Mouse (Mus musculus): ENCODE measurements around the gene Hmgn3. TPM values are rescaled to one million over a fixed set of nuclear protein-coding genes. Genes with fewer than 3 reads are reported as not detected.

The Hmgn3 gene
- total RNA-seq, 2 experiments from 2014 or later, result 96.5 to 145 TPM

DNA sequence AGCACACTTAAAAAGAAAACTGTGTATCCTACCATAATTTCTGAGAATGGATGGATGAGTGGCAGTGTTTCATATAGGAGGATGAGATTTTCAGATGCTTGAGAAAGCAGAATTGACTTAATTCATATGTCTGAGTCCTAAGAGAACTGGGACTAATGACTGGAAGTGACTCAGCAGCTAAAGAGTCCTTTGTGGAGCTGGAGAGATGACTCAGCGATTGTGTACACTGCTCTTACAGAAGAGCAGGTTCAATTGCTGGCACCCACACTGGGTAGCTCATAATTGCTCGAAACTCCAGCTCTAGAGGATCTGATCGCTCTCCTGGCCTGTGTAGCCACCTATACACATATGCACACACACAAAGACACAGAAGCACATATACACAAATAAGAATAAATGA lies 42.7 kb downstream of the Hmgn3 start:
- DNase-seq (ENCODE audit: low spot score in 2 of 2), result no peak

DNA sequence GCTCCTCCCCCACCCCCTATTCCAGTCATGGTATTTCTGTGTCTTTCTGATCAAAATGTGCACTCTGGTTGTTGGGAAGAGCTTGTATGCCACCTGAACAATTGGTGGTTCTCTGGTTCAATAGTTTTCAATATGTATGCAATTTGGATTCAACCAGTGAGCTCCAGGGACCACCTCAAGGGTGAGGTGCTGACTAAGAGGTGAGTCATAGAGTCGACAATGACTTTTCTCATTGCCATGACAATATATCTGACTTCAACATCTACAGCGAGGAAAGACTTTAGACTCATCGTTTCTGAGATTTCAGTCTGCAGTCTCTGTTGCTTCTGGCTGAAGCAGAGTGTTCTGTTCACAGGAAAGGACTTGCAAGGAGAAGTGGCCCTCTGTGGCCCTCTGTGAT lies 44.8 kb downstream of the Hmgn3 start:
- DNase-seq (ENCODE audit: low spot score in 2 of 2), result no peak

DNA sequence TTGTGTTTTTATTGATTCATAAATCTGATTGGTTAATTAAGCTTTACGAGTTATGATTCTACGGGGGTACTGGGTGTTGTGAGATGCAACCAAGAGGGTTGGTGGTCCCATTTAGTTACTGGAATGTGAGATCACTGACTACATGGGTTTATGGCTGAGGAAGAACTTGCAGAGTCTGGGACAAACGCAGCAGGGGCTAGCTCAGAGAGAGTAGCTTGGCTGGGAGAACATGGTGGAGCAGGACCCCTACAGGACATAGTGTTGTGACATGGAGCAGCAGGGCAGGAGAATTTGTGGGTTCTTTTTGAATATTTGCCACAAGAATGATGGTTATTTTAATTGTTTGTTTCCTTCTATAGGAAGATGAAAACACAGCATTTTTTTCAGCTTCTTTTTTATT lies 45.7 kb downstream of the Hmgn3 start:
- DNase-seq (ENCODE audit: low spot score in 2 of 2), result no peak

DNA sequence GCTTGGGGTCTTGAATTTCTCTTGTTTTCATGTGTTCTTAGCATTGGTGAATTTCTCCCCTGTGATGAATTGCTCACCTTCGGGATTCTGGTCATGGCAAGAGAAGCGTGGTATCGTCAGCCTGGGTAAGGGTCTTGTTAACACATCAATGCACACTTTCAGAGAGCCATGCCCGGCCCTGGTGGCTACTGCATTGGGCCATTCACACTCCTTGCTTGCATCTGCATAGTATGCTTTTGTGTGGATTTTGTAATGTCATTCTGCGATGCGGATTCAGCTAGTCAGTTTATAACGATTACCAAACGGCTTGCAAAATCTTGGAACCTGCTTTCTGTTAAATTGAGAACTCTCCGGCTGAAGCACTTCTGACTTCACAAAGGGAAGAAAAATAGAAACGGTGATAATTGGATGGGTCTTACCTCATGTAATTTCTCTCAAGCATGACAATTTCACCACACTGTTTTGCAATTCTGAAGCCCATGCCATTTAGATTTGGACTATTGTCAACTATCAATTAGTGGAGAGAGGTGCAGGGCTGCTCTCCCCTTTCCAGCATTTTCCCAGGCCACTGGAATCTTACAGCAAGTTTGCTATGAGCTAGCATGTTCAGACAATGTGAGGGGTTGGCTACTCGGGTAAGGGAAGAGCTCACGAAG lies 47.7 kb downstream of the Hmgn3 start:
- no peak for DNase-seq (ENCODE audit: low spot score in 2 of 2)

DNA sequence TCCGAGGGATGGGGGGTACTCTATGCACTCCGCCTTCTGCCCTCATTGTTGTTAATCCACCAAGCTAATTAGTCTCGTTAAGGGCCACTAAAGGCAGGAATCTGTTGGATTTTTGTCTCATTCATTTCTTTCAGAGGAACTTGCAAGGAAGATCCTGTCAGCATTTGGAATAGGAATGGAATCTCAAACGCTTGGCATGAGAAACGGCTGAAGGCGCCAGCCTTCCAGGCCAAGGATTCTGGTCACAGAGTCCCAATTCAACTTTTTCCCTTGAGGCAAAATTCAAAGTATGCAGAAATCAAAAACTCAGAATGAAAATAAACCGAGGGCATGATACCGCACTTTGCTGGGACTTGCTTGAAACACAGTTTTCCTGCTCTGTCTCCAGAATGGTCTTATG lies 48.7 kb downstream of the Hmgn3 start:
- DNase-seq (ENCODE audit: low spot score in 2 of 2), result no peak

DNA sequence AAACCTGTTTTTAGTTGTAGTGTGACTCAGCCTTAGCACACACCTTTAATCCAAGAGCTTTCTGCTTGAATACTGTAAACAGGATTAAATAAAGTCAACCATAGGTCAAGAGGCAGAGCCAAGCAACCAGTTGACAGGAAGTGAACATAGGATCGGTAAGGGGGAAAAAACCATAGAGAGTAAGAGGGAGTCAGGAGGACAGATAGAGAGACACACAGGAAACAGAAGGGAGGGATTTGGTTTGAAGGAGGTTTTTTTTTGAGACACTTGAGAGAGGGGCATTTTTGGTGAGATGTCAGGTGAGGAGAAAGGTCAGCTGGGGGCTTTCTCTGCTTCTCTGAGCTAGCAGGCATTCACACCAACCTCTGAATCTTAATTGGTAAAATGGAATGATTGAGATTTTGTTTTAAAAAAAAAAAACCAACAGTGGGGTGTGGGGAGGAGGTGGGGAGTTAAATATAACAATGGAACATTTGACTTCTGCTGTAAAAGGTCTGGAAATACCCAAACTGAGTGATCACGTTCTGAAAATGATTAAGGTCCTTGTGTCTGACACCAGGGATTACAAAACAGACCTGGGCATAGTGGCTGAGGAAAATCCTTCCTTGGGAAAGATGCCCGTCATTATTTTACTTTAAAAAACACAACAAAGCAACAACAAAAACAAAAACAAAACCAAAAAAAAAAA lies 51.7 kb downstream of the Hmgn3 start:
- no peak for DNase-seq (ENCODE audit: low spot score in 2 of 2)

DNA sequence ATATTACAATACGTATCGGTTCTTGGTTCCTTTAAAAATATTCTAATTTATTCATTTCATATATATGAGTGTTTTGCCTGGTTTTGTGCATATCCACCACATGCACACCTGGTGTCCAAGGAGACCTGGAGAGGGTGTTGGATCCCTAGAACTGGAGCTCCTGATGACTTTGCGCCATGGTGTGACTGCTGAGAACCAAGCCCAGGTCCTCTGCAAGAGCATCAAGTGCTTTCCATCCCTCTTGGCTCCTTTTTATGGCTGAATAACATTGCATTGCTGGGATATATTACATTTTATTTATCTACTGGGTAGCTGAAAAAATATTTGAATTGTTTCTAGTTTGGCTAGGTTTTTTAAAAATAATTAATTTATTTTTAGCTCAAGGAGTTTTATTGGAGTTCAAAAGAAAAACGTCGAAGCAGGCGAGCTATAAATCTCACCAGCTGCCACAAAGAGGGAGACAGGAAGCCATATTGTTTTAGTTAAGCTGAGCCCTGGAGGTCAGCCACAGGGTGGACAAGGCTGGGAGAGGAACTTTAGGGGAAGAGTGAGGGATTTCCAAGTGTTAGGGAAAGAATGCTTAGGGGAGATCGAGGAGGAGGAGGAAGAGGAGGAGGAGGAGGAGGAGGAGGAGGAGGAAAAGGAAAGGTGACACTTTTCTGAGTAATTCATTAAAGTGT lies 62.6 kb downstream of the Hmgn3 start:
- DNase-seq (ENCODE audit: low spot score in 2 of 2), result no peak

DNA sequence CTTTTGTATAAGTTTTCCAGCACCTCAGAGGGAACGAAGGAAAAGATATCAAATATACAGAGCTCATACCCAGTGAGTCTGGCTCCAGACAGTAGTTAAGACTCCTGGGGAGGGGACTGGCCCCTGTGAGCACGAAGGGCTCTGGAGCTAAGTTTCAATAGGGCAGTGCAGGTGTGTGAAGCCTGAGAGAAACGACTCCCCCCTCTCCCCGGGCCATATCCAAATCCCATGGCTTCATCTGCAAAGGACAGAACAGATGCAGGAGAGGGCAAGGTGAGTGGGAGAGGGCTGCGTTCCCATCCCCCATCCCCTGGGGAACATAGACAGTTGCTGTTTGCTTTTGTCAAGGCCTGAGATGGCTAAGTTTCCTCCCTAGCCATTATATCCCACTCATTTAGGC lies 63.4 kb downstream of the Hmgn3 start:
- no peak for DNase-seq (ENCODE audit: low spot score in 2 of 2)

DNA sequence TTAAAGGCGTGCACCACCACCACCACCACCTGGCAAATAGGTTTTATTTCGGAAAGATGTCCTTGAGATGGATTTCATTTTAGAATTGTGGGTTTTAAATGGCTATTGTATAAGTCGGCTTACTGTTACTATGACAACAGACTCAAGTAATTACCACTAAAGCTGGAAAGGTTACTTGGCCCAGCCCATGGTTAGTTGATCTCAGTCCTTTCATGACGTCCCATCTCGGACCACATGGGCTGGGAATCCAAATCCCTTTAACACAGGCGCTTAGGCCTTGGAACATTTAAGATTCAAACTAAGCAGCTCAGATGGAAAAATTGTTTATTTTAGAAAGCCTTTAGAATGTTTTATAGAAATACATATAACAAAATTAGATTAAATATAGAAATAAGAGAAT lies 64.2 kb downstream of the Hmgn3 start:
- DNase-seq (ENCODE audit: low spot score in 2 of 2), result no peak

DNA sequence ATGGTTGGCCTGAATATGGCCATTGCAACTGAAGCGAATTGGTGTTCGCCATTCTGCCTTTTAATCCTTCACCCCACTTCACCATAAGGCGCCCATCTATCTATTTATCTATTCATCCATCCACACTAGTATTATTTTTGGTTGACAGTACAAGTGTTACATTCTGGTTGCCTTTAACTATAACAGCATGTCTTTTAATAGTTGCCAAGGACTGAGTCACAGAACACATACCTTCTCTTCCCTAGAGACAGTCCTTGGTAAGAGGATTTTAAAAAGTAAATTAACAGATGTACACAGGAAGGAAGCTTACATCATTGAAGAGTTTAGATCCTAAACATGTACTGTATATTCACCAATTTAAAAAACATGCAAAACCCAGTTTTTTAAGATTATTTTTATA lies 66.8 kb downstream of the Hmgn3 start:
- no peak for DNase-seq (ENCODE audit: low spot score in 2 of 2)

DNA sequence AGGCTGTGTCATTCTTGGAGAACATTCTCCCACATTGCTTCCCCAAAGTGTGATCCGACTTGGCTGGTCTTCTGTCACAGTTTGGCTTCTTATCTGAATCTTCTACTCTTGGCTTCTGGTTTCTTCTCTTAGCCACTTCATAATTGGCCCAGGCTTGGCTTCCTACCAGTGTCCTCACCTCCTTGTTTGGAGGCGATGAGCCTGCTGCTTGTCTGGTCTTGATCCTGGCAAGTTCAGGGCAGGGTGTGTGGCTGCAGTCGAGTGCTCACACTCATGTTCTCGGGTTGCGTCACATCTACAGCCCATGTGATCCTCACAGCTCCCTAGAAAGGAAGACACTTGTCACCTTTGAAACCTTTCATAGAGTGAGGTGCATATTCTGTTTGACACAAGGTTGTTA lies 78.2 kb downstream of the Hmgn3 start:
- no peak for DNase-seq (ENCODE audit: low spot score in 2 of 2)

DNA sequence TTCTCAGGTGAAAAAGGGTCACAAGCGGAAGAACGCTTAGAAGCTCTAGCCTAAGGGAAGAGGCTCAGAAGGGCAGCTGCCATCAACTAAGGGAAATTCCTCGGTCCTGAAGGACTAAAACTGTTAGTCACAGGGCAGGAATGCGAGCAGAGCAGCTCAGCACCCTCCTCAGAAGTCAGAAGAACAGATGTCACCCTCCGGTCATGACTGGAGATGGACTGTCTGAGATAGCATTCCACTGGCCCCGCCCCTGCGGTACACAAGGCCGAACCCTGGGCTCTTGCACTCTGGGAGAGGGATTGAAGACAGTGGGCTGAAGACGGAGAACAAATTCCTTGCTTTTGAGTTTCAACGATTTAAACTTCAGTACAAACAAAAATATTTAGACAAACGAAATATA lies 85.2 kb downstream of the Hmgn3 start:
- peak; percentile 38 to 39 for DNase-seq (ENCODE audit: low spot score in 2 of 2)

Other genes starting within 250 kb of the Hmgn3 start
- gene Phip, start 171.2 kb downstream of the Hmgn3 start, total RNA-seq (2021), result 10 to 100 TPM; 60.1 to 79.6 TPM